Mouse (Mus musculus): ENCODE data around the gene Arrdc2. TPM values are rescaled to one million over a fixed set of nuclear protein-coding genes. Genes with fewer than 3 reads are reported as not detected.

Arrdc2 gene
- polyA plus RNA-seq, 1 experiment from 2014 or later, result 7.6 TPM

DNA sequence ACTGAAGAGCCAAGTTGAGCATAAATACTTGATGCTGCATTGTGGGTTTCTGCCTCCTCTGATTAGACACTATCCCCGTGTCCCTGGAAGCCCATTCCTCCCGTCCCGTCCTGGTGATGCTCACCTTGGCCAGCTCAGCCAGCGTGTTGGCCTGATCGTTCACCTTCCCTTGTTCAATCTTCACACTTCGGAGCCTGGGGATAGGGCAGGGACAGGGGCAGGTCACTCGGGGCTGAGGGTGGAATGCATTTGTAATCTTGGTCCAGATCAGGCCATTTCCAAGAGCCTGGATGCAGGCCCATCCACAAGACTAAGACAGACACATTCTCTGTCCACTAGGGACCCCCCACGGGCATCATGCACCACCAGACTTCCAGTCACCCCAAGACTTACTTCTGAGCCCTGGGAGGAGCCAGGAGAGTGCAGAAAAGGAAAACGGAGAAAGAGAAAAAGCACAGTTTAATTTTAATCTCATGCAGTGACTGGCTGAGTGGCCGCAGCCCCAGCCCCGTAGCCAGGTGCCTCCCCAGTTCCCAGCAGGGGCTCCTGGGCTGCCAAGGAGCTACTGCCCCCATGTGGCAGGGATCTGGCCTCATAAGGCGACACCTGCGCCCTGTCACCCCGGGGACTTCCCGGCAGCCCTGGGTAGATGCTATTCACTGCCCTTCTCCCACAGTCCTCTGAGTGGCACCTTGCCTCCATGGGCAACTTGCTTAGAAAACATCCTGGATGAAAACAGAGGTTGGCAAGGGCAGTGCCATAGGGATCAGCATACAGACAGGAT is 7.0 kb upstream of the Arrdc2 start:
- Histone ChIP-seq H3K36me3 (peaks cover 29% of the 10 kb centered on the region), H3K4me1 (replicated peaks) (no peaks in the 10 kb centered on the region), H3K9me3 (no peaks in the 10 kb centered on the region), H3K9ac (0 out of 2 replicates have a peak overlapping the region, but pooled peaks have one; percentile 29), H3K4me3 (no peak overlapping the region), H3K4me2 (no peak overlapping the region), H3K27me3 (peaks cover 5% of the 10 kb centered on the region; the same call in 1 of the 2 replicates), H3K27ac (no peak overlapping the region)
- ATAC-seq (ENCODE audit: low FRiP score), result no peak
- 55% methylated on average over 15 of the region's 15 CpGs for WGBS

- no peak overlapping the region for H3K4me2 ChIP-seq
- H3K9me3 ChIP-seq, result no peaks in the 10 kb centered on the region
- H3K36me3 ChIP-seq, result peaks cover 25% of the 10 kb centered on the region
- peaks cover 5% of the 10 kb centered on the region; the same call in 1 of the 2 replicates for H3K27me3 ChIP-seq
- no peak for ATAC-seq (ENCODE audit: low FRiP score)
- H3K4me1 ChIP-seq (replicated peaks), result peaks cover 9% of the 10 kb centered on the region; the same call in 1 of the 2 replicates
- no peak overlapping the region for H3K4me3 ChIP-seq
- whole genome bisulfite sequencing, result 44% methylated on average over 5 of the region's 5 CpGs
- no peak overlapping the region for H3K27ac ChIP-seq
- H3K9ac ChIP-seq, result no peak overlapping the region
Observed at GRCm38 (mm10) chr8:70845108-70845507, 5.6 kb upstream of the Arrdc2 start.

- no peak overlapping the region for H3K4me2 ChIP-seq
- 0% methylated on average over 6 of the region's 6 CpGs for WGBS
- no peaks in the 10 kb centered on the region for H3K9me3 ChIP-seq
- H3K9ac ChIP-seq, result no peak overlapping the region
- peaks cover 11% of the 10 kb centered on the region; the same call in 1 of the 2 replicates for H3K4me1 ChIP-seq (replicated peaks)
- no peak for ATAC-seq (ENCODE audit: low FRiP score)
- H3K27ac ChIP-seq, result no peak overlapping the region
- H3K4me3 ChIP-seq, result no peak overlapping the region
- H3K36me3 ChIP-seq, result peaks cover 24% of the 10 kb centered on the region
- H3K27me3 ChIP-seq, result peaks cover 5% of the 10 kb centered on the region; the same call in 1 of the 2 replicates
Observed at GRCm38 (mm10) chr8:70844523-70844922, 5.0 kb upstream of the Arrdc2 start.

GRCm38 (mm10) chr8:70843941-70844340 is 4.4 kb upstream of the Arrdc2 start:
- no peak for ATAC-seq (ENCODE audit: low FRiP score)
- H3K9ac ChIP-seq, result no peak overlapping the region
- peaks cover 23% of the 10 kb centered on the region for H3K36me3 ChIP-seq
- H3K4me2 ChIP-seq, result no peak overlapping the region
- H3K27ac ChIP-seq, result no peak overlapping the region
- H3K4me3 ChIP-seq, result no peak overlapping the region
- 87% methylated on average over 8 of the region's 8 CpGs for WGBS
- no peaks in the 10 kb centered on the region for H3K9me3 ChIP-seq
- H3K4me1 ChIP-seq (replicated peaks), result peaks cover 11% of the 10 kb centered on the region; the same call in 1 of the 2 replicates
- peaks cover 5% of the 10 kb centered on the region; the same call in 1 of the 2 replicates for H3K27me3 ChIP-seq

DNA sequence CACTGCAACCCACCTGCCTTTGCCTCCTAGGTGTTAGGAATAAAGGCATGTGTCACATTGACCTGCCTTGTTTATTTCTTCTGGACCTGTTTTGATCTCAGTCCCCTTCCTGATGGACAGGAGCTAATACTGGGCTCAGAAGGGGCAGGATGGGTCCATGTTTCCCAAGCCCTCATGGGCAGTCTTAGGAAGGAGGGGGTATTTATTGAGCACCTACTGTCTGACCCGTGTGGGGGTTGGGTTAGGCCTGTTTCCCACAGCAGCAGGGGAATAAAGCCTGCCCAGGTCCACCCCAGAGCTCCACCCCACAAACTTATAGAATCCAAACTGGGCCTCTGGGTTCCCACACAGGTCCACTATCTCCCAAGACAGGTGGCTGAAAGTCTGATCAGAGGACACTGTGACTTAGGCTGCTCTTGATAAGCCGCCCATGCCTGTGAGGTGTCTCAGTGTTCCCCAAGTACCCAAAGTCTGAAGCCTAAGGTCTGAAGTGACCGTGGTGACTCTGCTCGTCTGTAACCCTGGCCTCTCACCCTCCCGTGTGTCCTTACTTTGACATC is 3.8 kb upstream of the Arrdc2 start:
- Histone ChIP-seq H3K4me1 (replicated peaks) (peaks cover 17% of the 10 kb centered on the region), H3K27me3 (peaks cover 2% of the 10 kb centered on the region; the same call in 1 of the 2 replicates), H3K9ac (no peak overlapping the region), H3K27ac (no peak overlapping the region), H3K4me3 (no peak overlapping the region), H3K9me3 (no peaks in the 10 kb centered on the region), H3K4me2 (no peak overlapping the region), H3K36me3 (peaks cover 17% of the 10 kb centered on the region)
- WGBS, result 83% methylated on average over 5 of the region's 5 CpGs
- no peak for ATAC-seq (ENCODE audit: low FRiP score)

GRCm38 (mm10) chr8:70842484-70842883 is 3.0 kb upstream of the Arrdc2 start:
- 63% methylated on average over 25 of the region's 25 CpGs for WGBS
- H3K27me3 ChIP-seq, result peaks cover 2% of the 10 kb centered on the region; the same call in 1 of the 2 replicates
- no peak overlapping the region for H3K27ac ChIP-seq
- H3K36me3 ChIP-seq, result peaks cover 9% of the 10 kb centered on the region; the same call in 1 of the 2 replicates
- H3K9ac ChIP-seq, result no peak overlapping the region
- H3K9me3 ChIP-seq, result no peaks in the 10 kb centered on the region
- no peak overlapping the region for H3K4me3 ChIP-seq
- peaks cover 20% of the 10 kb centered on the region for H3K4me1 ChIP-seq (replicated peaks)
- ATAC-seq (ENCODE audit: low FRiP score), result no peak
- H3K4me2 ChIP-seq, result no peak overlapping the region

- peaks cover 20% of the 10 kb centered on the region for H3K4me1 ChIP-seq (replicated peaks)
- no peak overlapping the region for H3K4me2 ChIP-seq
- H3K9me3 ChIP-seq, result no peaks in the 10 kb centered on the region
- no peak overlapping the region for H3K4me3 ChIP-seq
- WGBS, result 40% methylated on average over 22 of the region's 22 CpGs
- no peak for ATAC-seq (ENCODE audit: low FRiP score)
- peak overlapping the region; percentile 93 for H3K27ac ChIP-seq
- peaks cover 10% of the 10 kb centered on the region; the same call in 1 of the 2 replicates for H3K36me3 ChIP-seq
- H3K27me3 ChIP-seq, result no peaks in the 10 kb centered on the region
- H3K9ac ChIP-seq, result no peak overlapping the region
Observed at GRCm38 (mm10) chr8:70841147-70842072, 1.9 kb upstream of the Arrdc2 start.

DNA sequence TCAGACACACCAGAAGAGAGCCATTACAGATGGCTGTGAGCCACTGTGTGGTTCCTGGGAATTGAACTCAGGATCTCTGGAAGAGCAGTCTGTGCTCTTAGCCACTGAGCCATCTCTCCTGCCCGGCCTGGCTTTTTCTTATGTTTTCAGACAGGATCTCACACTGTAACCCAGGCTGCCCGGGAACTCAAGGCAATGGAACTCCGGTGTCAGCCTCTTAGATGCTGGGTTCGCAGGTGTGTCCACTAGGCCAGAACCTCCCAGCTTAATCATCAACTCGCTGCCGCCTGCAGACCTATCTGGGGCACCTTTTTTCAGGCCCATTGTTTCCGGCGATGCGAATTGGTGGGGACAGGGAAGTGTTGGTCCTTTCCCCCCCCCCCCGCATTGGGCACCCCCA is 1.1 kb upstream of the Arrdc2 start:
- no peaks in the 10 kb centered on the region for H3K27me3 ChIP-seq
- no peak overlapping the region for H3K9ac ChIP-seq
- H3K4me3 ChIP-seq, result no peak overlapping the region
- peaks cover 20% of the 10 kb centered on the region for H3K4me1 ChIP-seq (replicated peaks)
- peaks cover 14% of the 10 kb centered on the region for H3K36me3 ChIP-seq
- H3K9me3 ChIP-seq, result no peaks in the 10 kb centered on the region
- peak overlapping the region; percentile 93 for H3K27ac ChIP-seq
- WGBS, result 59% methylated on average over 10 of the region's 10 CpGs
- ATAC-seq (ENCODE audit: low FRiP score), result no peak
- H3K4me2 ChIP-seq, result peak overlapping the region; percentile 64; the same call in 1 of the 2 replicates

DNA sequence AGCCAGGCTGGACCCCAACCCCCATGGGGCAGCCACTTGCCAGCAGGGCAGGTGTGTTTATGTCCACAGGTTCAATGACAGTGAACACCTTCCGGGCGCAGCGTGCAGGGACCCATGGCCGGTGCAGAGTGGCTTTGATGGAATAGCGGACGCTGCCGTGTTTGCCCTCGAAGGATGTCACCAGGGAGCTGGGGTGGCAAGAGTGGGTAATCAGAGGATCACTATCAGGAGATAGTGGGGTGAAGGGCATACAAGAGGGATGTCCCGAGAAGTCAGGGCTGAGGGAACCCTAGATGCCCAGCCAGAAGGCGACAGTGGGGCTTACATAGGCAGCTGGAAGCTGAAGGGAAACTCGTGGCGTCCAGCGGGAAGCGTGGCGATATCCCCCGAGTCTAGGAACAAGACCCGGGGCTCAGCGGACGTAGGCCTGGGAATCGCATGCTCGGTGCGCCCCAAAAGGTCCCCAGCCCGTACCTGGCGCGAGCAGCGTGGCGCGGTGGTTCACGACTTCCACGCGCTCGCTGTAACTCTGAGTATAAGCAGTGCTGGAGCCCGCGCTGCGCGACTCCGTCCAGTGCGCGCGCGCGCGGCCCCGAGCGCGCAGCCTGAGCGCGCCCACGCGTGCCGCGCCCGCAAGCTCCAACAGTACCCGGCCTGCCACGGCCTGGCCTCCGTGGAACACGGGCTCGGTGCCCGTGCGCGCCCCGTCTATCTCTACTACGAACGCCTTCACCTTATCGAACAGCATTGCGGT is 689 bp downstream of the Arrdc2 start:
- Histone ChIP-seq H3K4me1 (replicated peaks) (peaks cover 20% of the 10 kb centered on the region), H3K27me3 (no peaks in the 10 kb centered on the region), H3K27ac (peak overlapping the region; percentile 93), H3K36me3 (peaks cover 23% of the 10 kb centered on the region), H3K4me2 (peak overlapping the region; percentile 64), H3K9ac (peak overlapping the region; percentile 82), H3K9me3 (no peaks in the 10 kb centered on the region), H3K4me3 (peak overlapping the region; percentile 60)
- 1% methylated on average over 62 of the region's 66 CpGs for WGBS
- ATAC-seq (ENCODE audit: low FRiP score), result peak; percentile 46

- no peak overlapping the region for H3K27ac ChIP-seq
- no peak overlapping the region for H3K4me3 ChIP-seq
- H3K36me3 ChIP-seq, result peaks cover 23% of the 10 kb centered on the region
- H3K9ac ChIP-seq, result peak overlapping the region; percentile 29; the same call in 1 of the 2 replicates
- no peak for ATAC-seq (ENCODE audit: low FRiP score)
- WGBS, result 92% methylated on average over 12 of the region's 12 CpGs
- no peak overlapping the region for H3K4me2 ChIP-seq
- peaks cover 26% of the 10 kb centered on the region for H3K4me1 ChIP-seq (replicated peaks)
- no peaks in the 10 kb centered on the region for H3K27me3 ChIP-seq
- no peaks in the 10 kb centered on the region for H3K9me3 ChIP-seq
Observed at GRCm38 (mm10) chr8:70836666-70837065, 2.9 kb downstream of the Arrdc2 start.

- WGBS, result 91% methylated on average over 3 of the region's 3 CpGs
- Histone ChIP-seq H3K36me3 (peaks cover 23% of the 10 kb centered on the region), H3K9ac (no peak overlapping the region), H3K27me3 (no peaks in the 10 kb centered on the region), H3K4me2 (no peak overlapping the region), H3K9me3 (no peaks in the 10 kb centered on the region), H3K27ac (no peak overlapping the region), H3K4me1 (replicated peaks) (peaks cover 15% of the 10 kb centered on the region), H3K4me3 (no peak overlapping the region)
- no peak for ATAC-seq (ENCODE audit: low FRiP score)
Observed at GRCm38 (mm10) chr8:70834071-70834470, 5.4 kb downstream of the Arrdc2 start.
